12 mouse cellular contexts compared by ENCODE assay signal in the genomic region with DNA sequence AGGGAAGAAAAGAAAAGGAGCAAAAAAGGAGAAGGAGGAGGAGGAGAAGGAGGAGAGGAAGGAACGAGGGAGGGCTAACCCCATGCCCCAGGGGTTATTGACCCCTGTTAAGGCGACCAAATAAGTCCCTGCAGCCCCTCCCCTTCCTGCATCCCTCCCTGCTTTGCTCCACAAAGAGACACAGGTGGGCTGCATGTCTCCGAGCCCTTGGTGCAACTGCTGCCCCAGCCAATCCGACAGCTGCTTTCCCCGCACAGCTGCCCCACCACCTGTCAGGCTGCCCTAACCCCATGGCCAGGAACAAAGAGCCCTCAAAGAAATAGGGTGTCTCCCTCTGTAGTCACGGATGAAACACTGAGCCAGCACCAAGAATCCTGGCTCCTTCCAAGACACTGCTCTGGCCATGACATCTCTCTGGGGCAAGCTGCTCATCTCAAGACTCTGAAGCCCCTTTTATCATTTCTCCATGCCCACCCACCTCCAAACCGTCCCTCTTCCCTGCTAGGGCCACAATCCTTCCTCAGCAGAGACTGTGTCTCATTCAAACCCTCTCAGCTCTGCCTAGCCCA. TPM values are rescaled to one million over a fixed set of nuclear protein-coding genes. Genes with fewer than 3 reads are reported as not detected.
DNase-seq lines count a peak whose midpoint lies in the region; ATAC-seq and TF ChIP-seq lines count a peak whose summit lies in the region.
"Had no signal": no experiment of that assay in that cellular context is flagged by ENCODE, and none has a peak within 500 bp of the region (broad histone marks: within the 10 kb centered on the region; RNA-seq: fewer than 3 reads in every experiment).

No protein-coding gene starts in this region.

- no peak for ATAC-seq in kidney, embryonic 14.5 days (ENCODE audit: low FRiP score, low TSS enrichment)
- ATAC-seq in neural tube, embryonic 15.5 days (ENCODE audit: low FRiP score), result no peak

- H3K27me3 ChIP-seq in kidney, embryonic 14.5 days (ENCODE audit: control insufficient read depth, insufficient read depth, low read length), result no peaks in the 10 kb centered on the region
- H3K27me3 ChIP-seq in limb, embryonic 10.5 days (ENCODE audit: low read depth, poor library complexity, severe bottlenecking), result no peaks in the 10 kb centered on the region
- no peaks in the 10 kb centered on the region for H3K27me3 ChIP-seq in neural tube, embryonic 15.5 days (replicated peaks)
- no peaks in the 10 kb centered on the region for H3K27me3 ChIP-seq in cerebellum, adult 2 months (ENCODE audit: control insufficient read depth, insufficient read depth, low read length)

- no peaks in the 10 kb centered on the region for H3K9me3 ChIP-seq in kidney, embryonic 14.5 days (ENCODE audit: control insufficient read depth, low read length)
- H3K9me3 ChIP-seq in limb, embryonic 10.5 days (replicated peaks), result no peaks in the 10 kb centered on the region
- no peaks in the 10 kb centered on the region for H3K9me3 ChIP-seq in neural tube, embryonic 15.5 days (replicated peaks)

- H3K4me2 ChIP-seq in kidney, embryonic 14.5 days (replicated peaks; ENCODE audit: low read depth, low read length), result peak overlapping the region; percentile 2; the same call in 1 of the 2 replicates
- peak overlapping the region; percentile 96 for H3K4me2 ChIP-seq in neural tube, embryonic 15.5 days

- no peak for DNase-seq in kidney, postnatal 36 days
- DNase-seq in limb, embryonic 10.5 days (ENCODE audit: low spot score), result no peak
- DNase-seq in urinary bladder, postnatal 36 days (ENCODE audit: low spot score in 2 of 2), result no peak
- DNase-seq in cerebellum, adult 2 months, result no peak
- DNase-seq in urinary bladder, adult 2 months (ENCODE audit: low spot score), result no peak
- DNase-seq: cerebellum, adult 11 months; gastrocnemius, postnatal 25 days had no signal

- TF ChIP-seq CTCF in embryonic fibroblast, embryonic 13.5 days (IDR thresholded peaks at IDR 0.05; ENCODE audit: borderline replicate concordance, insufficient read depth, low read length), result no peak
- no peak for TF ChIP-seq CTCF in cerebellum, adult 2 months (IDR thresholded peaks at IDR 0.05; ENCODE audit: borderline replicate concordance, insufficient read depth, low read depth, low read length)

- no peak for TF ChIP-seq POLR2A in embryonic fibroblast, embryonic 13.5 days (IDR thresholded peaks at IDR 0.05; ENCODE audit: low read depth, low read length)
- no peak for TF ChIP-seq POLR2A in cerebellum, adult 2 months (IDR thresholded peaks at IDR 0.05; ENCODE audit: borderline replicate concordance, insufficient read depth, low read length)

- WGBS in kidney, embryonic 14.5 days, result 29% methylated on average over 7 of the region's 7 CpGs
- WGBS in limb, embryonic 10.5 days, result 36% methylated on average over 7 of the region's 7 CpGs
- 4% methylated on average over 7 of the region's 7 CpGs for WGBS in neural tube, embryonic 15.5 days
- WGBS in cerebellum, adult 2 months, result 37% methylated on average over 7 of the region's 7 CpGs

- no peak overlapping the region for H3K27ac ChIP-seq in kidney, embryonic 14.5 days (ENCODE audit: low read depth, low read length)
- H3K27ac ChIP-seq in embryonic fibroblast, embryonic 13.5 days (ENCODE audit: insufficient read depth, low read length), result 0 out of 2 replicates have a peak overlapping the region, but pooled peaks have one; percentile 86
- peak overlapping the region; percentile 57; the same call in 1 of the 2 replicates for H3K27ac ChIP-seq in limb, embryonic 10.5 days
- peak overlapping the region; percentile 98 for H3K27ac ChIP-seq in neural tube, embryonic 15.5 days (replicated peaks)
- no peak overlapping the region for H3K27ac ChIP-seq in cerebellum, adult 2 months (ENCODE audit: insufficient read depth, low read length)
- H3K27ac ChIP-seq: kidney, postnatal 0 days; liver, embryonic 14.5 days had no signal

- H3K9ac ChIP-seq in kidney, embryonic 14.5 days (ENCODE audit: low read depth, low read length), result no peak overlapping the region
- H3K9ac ChIP-seq in neural tube, embryonic 15.5 days (replicated peaks), result peak overlapping the region; percentile 100
- H3K9ac ChIP-seq: liver, embryonic 14.5 days had no signal

- peaks cover 39% of the 10 kb centered on the region for H3K4me1 ChIP-seq in kidney, embryonic 14.5 days (ENCODE audit: control insufficient read depth, insufficient read depth, low read length)
- H3K4me1 ChIP-seq in embryonic fibroblast, embryonic 13.5 days (ENCODE audit: control insufficient read depth, insufficient read depth, low read length), result peaks cover 32% of the 10 kb centered on the region
- peaks cover 56% of the 10 kb centered on the region for H3K4me1 ChIP-seq in limb, embryonic 10.5 days
- peaks cover 63% of the 10 kb centered on the region for H3K4me1 ChIP-seq in neural tube, embryonic 15.5 days
- H3K4me1 ChIP-seq in cerebellum, adult 2 months (ENCODE audit: control insufficient read depth, insufficient read depth, low read length), result peaks cover 4% of the 10 kb centered on the region; the same call in 1 of the 2 replicates

- H3K4me3 ChIP-seq in kidney, embryonic 14.5 days (ENCODE audit: low read length), result no peak overlapping the region
- H3K4me3 ChIP-seq in embryonic fibroblast, embryonic 13.5 days (ENCODE audit: insufficient read depth, low read length), result no peak overlapping the region
- peak overlapping the region; percentile 100 for H3K4me3 ChIP-seq in limb, embryonic 10.5 days
- H3K4me3 ChIP-seq in neural tube, embryonic 15.5 days (replicated peaks), result peak overlapping the region; percentile 83
- H3K4me3 ChIP-seq in cerebellum, adult 2 months (replicated peaks; ENCODE audit: insufficient read depth, low read depth, low read length), result no peak overlapping the region

- H3K36me3 ChIP-seq in kidney, embryonic 14.5 days (ENCODE audit: control insufficient read depth, insufficient read depth, low read length), result peaks cover 30% of the 10 kb centered on the region
- H3K36me3 ChIP-seq in limb, embryonic 10.5 days, result peaks cover 69% of the 10 kb centered on the region
- H3K36me3 ChIP-seq in neural tube, embryonic 15.5 days, result peaks cover 33% of the 10 kb centered on the region

RNA-seq across cellular contexts. Expression of a gene that starts 3.3 kb away (rescaled TPM):
- polyA plus RNA-seq in kidney, embryonic 14.5 days (2014; fragmentation: Nextera tagmentation; extraction: Ambion mirVana), result 118 and 164 TPM in 2 replicates
- polyA plus RNA-seq in embryonic fibroblast, embryonic 13.5 days (2011; ENCODE audit: insufficient read length, low read depth, missing spikeins), result 105 and 139 TPM in 2 replicates
- 346 and 417 TPM in 2 replicates for polyA plus RNA-seq in limb, embryonic 10.5 days (2016; fragmentation: Nextera tagmentation; extraction: Ambion mirVana)
- 389 and 450 TPM in 2 replicates for polyA plus RNA-seq in neural tube, embryonic 15.5 days (2015; fragmentation: Nextera tagmentation; extraction: Ambion mirVana)
- 97.4 and 108 TPM in 2 replicates for polyA plus RNA-seq in cerebellum, adult 2 months (2012; rRNA removed)
- polyA plus RNA-seq in urinary bladder, adult 2 months (2012; rRNA removed), result 43.0 and 45.3 TPM in 2 replicates

RNA-seq across cellular contexts. Expression of a gene that starts 20.5 kb away (rescaled TPM):
- 0.77 and 3.4 TPM in 2 replicates for polyA plus RNA-seq in kidney, embryonic 14.5 days (2014; fragmentation: Nextera tagmentation; extraction: Ambion mirVana)
- 2.5 and 4.6 TPM in 2 replicates for polyA plus RNA-seq in embryonic fibroblast, embryonic 13.5 days (2011; ENCODE audit: insufficient read length, low read depth, missing spikeins)
- polyA plus RNA-seq in limb, embryonic 10.5 days (2016; fragmentation: Nextera tagmentation; extraction: Ambion mirVana), result 0.34 and 0.35 TPM in 2 replicates
- polyA plus RNA-seq in neural tube, embryonic 15.5 days (2015; fragmentation: Nextera tagmentation; extraction: Ambion mirVana), result 4.2 and 5.8 TPM in 2 replicates
- polyA plus RNA-seq in cerebellum, adult 2 months (2012; rRNA removed), result 10.7 and 13.0 TPM in 2 replicates
- 3.5 and 3.8 TPM in 2 replicates for polyA plus RNA-seq in urinary bladder, adult 2 months (2012; rRNA removed)

RNA-seq across cellular contexts. Expression of a gene that starts 28.9 kb away (rescaled TPM):
- polyA plus RNA-seq in kidney, embryonic 14.5 days (2014; fragmentation: Nextera tagmentation; extraction: Ambion mirVana), result 136 and 141 TPM in 2 replicates
- 132 and 179 TPM in 2 replicates for polyA plus RNA-seq in embryonic fibroblast, embryonic 13.5 days (2011; ENCODE audit: insufficient read length, low read depth, missing spikeins)
- 202 and 206 TPM in 2 replicates for polyA plus RNA-seq in limb, embryonic 10.5 days (2016; fragmentation: Nextera tagmentation; extraction: Ambion mirVana)
- 169 and 176 TPM in 2 replicates for polyA plus RNA-seq in neural tube, embryonic 15.5 days (2015; fragmentation: Nextera tagmentation; extraction: Ambion mirVana)
- 66.8 and 67.2 TPM in 2 replicates for polyA plus RNA-seq in cerebellum, adult 2 months (2012; rRNA removed)
- polyA plus RNA-seq in urinary bladder, adult 2 months (2012; rRNA removed), result 382 and 383 TPM in 2 replicates

RNA-seq across cellular contexts. Expression of a gene that starts 39.7 kb away (rescaled TPM):
- polyA plus RNA-seq in kidney, embryonic 14.5 days (2014; fragmentation: Nextera tagmentation; extraction: Ambion mirVana), result 38.9 and 59.3 TPM in 2 replicates
- 37.7 and 42.9 TPM in 2 replicates for polyA plus RNA-seq in embryonic fibroblast, embryonic 13.5 days (2011; ENCODE audit: insufficient read length, low read depth, missing spikeins)
- 63.6 and 71.1 TPM in 2 replicates for polyA plus RNA-seq in limb, embryonic 10.5 days (2016; fragmentation: Nextera tagmentation; extraction: Ambion mirVana)
- 34.2 and 38.4 TPM in 2 replicates for polyA plus RNA-seq in neural tube, embryonic 15.5 days (2015; fragmentation: Nextera tagmentation; extraction: Ambion mirVana)
- polyA plus RNA-seq in cerebellum, adult 2 months (2012; rRNA removed), result 52.7 and 53.9 TPM in 2 replicates
- polyA plus RNA-seq in urinary bladder, adult 2 months (2012; rRNA removed), result 37.4 and 42.4 TPM in 2 replicates

RNA-seq across cellular contexts. Expression of a gene that starts 44.5 kb away (rescaled TPM):
- polyA plus RNA-seq in kidney, embryonic 14.5 days (2014; fragmentation: Nextera tagmentation; extraction: Ambion mirVana), result 1.9 and 2.2 TPM in 2 replicates
- 0.60 and 0.79 TPM in 2 replicates for polyA plus RNA-seq in embryonic fibroblast, embryonic 13.5 days (2011; ENCODE audit: insufficient read length, low read depth, missing spikeins)
- polyA plus RNA-seq in limb, embryonic 10.5 days (2016; fragmentation: Nextera tagmentation; extraction: Ambion mirVana), result 2.7 and 2.9 TPM in 2 replicates
- polyA plus RNA-seq in neural tube, embryonic 15.5 days (2015; fragmentation: Nextera tagmentation; extraction: Ambion mirVana), result 4.2 and 4.6 TPM in 2 replicates
- 9.3 and 9.8 TPM in 2 replicates for polyA plus RNA-seq in cerebellum, adult 2 months (2012; rRNA removed)
- polyA plus RNA-seq in urinary bladder, adult 2 months (2012; rRNA removed), result 5.1 and 6.9 TPM in 2 replicates

Comparison
In these comparisons a context has a peak if more than half of its experiments do, and no peak if none do; other contexts are left out.
1. H3K27ac ChIP-seq: peak in embryonic fibroblast, embryonic 13.5 days (single experiment), limb, embryonic 10.5 days (single experiment) and neural tube, embryonic 15.5 days (single experiment); none in kidney, embryonic 14.5 days (single experiment) and cerebellum, adult 2 months (single experiment).
2. H3K4me3 ChIP-seq: peak in limb, embryonic 10.5 days (single experiment) and neural tube, embryonic 15.5 days (single experiment); none in kidney, embryonic 14.5 days (single experiment), embryonic fibroblast, embryonic 13.5 days (single experiment) and cerebellum, adult 2 months (single experiment).